Mouse (Mus musculus) thymus, postnatal 36 days (tissue): ENCODE results near the gene Gm17304.
A peak's percentile ranks its signal among the peaks of the same experiment; 100 is the strongest.

Source experiments
- DNase-seq, 2 experiments: peaks; one replicate each; pipeline ENCODE4 v3.0.0; 2022; ENCODE audit warnings: mixed read lengths in 2 of 2

Gm17304 gene

GRCm38 (mm10) chr5:106608798-106609197 is at the start of gene Gm17304:
Gm17304 (plus strand) TSS chr5:106609098.
- no peak for DNase-seq

- no peak for DNase-seq
These were observed 48.0 kb upstream of the Gm17304 start for GRCm38 (mm10) chr5:106560631-106561498.

- DNase-seq: no peak
These were observed 47.4 kb upstream of the Gm17304 start for GRCm38 (mm10) chr5:106561499-106561822.

- no peak for DNase-seq
These were observed 42.9 kb upstream of the Gm17304 start for GRCm38 (mm10) chr5:106566025-106566424.

GRCm38 (mm10) chr5:106573742-106574559 is 34.9 kb upstream of the Gm17304 start:
- peak; percentile 4 to 17 for DNase-seq

GRCm38 (mm10) chr5:106574560-106574946 is 34.3 kb upstream of the Gm17304 start:
- peak; percentile 76 to 80 for DNase-seq

- no peak for DNase-seq
These were observed 33.8 kb upstream of the Gm17304 start for GRCm38 (mm10) chr5:106575098-106575497.

GRCm38 (mm10) chr5:106577237-106577888 is 31.5 kb upstream of the Gm17304 start:
- no peak for DNase-seq

- DNase-seq: no peak
These were observed 28.0 kb upstream of the Gm17304 start for GRCm38 (mm10) chr5:106580943-106581342.

- no peak for DNase-seq
These were observed 19.9 kb upstream of the Gm17304 start for GRCm38 (mm10) chr5:106589006-106589405.

GRCm38 (mm10) chr5:106589670-106590069 is 19.2 kb upstream of the Gm17304 start:
- no peak for DNase-seq

- no peak for DNase-seq
These were observed 18.2 kb upstream of the Gm17304 start for GRCm38 (mm10) chr5:106590686-106591085.

GRCm38 (mm10) chr5:106594388-106594787 is 14.5 kb upstream of the Gm17304 start:
- DNase-seq: no peak

GRCm38 (mm10) chr5:106597472-106597871 is 11.4 kb upstream of the Gm17304 start:
- DNase-seq: no peak

- no peak for DNase-seq
These were observed 9.4 kb upstream of the Gm17304 start for GRCm38 (mm10) chr5:106599482-106599881.

- DNase-seq: no peak
These were observed 4.5 kb upstream of the Gm17304 start for GRCm38 (mm10) chr5:106604381-106604780.

- no peak for DNase-seq
These were observed 3.8 kb upstream of the Gm17304 start for GRCm38 (mm10) chr5:106605096-106605495.

GRCm38 (mm10) chr5:106607081-106607480 is 1.8 kb upstream of the Gm17304 start:
- no peak for DNase-seq

GRCm38 (mm10) chr5:106612151-106612550 is 3.3 kb downstream of the Gm17304 start:
- DNase-seq: no peak

- DNase-seq: no peak
These were observed 5.7 kb downstream of the Gm17304 start for GRCm38 (mm10) chr5:106614570-106614969.

GRCm38 (mm10) chr5:106615006-106615405 is 6.1 kb downstream of the Gm17304 start:
- DNase-seq: no peak

- DNase-seq: no peak
These were observed 11.5 kb downstream of the Gm17304 start for GRCm38 (mm10) chr5:106620446-106620845.

GRCm38 (mm10) chr5:106622193-106622592 is 13.3 kb downstream of the Gm17304 start:
- DNase-seq: no peak
